Mouse (Mus musculus): ENCODE data around the gene Fbxl19. TPM values are rescaled to one million over a fixed set of nuclear protein-coding genes. Genes with fewer than 3 reads are reported as not detected.

The Fbxl19 gene
- polyA plus RNA-seq, 1 experiment from 2014 or later: 2.2 TPM

- Histone ChIP-seq H3K27me3 (replicated peaks; ENCODE audit: control insufficient read depth, insufficient read depth, low read length) (no peaks in the 10 kb centered on the region), H3K4me3 (ENCODE audit: low read depth, low read length) (no peak overlapping the region), H3K27ac (ENCODE audit: low read depth, low read length) (no peak overlapping the region; the same call in 1 of the 2 replicates), H3K4me1 (replicated peaks; ENCODE audit: control insufficient read depth, insufficient read depth, low read length) (peaks cover 10% of the 10 kb centered on the region; the same call in 1 of the 2 replicates), H3K9ac (ENCODE audit: low read depth, low read length) (no peak overlapping the region), H3K36me3 (ENCODE audit: control insufficient read depth, insufficient read depth) (no peaks in the 10 kb centered on the region), H3K9me3 (ENCODE audit: control insufficient read depth) (no peaks in the 10 kb centered on the region), H3K4me2 (replicated peaks; ENCODE audit: low read depth) (no peak overlapping the region)
- 47% methylated on average over 3 of the region's 3 CpGs for WGBS
- no peak for ATAC-seq
- TF ChIP-seq CTCF (IDR thresholded peaks at IDR 0.05; ENCODE audit: low read depth): no peak
Observed at GRCm38 (mm10) chr7:127711456-127711855, 32.9 kb upstream of the Fbxl19 start.

- WGBS: 3% methylated on average over 28 of the region's 28 CpGs
- H3K4me1 ChIP-seq (replicated peaks; ENCODE audit: control insufficient read depth, insufficient read depth, low read length): peaks cover 13% of the 10 kb centered on the region
Observed at GRCm38 (mm10) chr7:127712461-127713385, 31.6 kb upstream of the Fbxl19 start, which contains the start of gene Ctf1. Gene Ctf1, plus strand, starts transcription at chr7:127712736.

GRCm38 (mm10) chr7:127714816-127715215, 29.5 kb upstream of the Fbxl19 start:
- Histone ChIP-seq H3K9ac (ENCODE audit: low read depth, low read length) (no peak overlapping the region), H3K36me3 (ENCODE audit: control insufficient read depth, insufficient read depth) (no peaks in the 10 kb centered on the region), H3K9me3 (ENCODE audit: control insufficient read depth) (no peaks in the 10 kb centered on the region), H3K4me2 (replicated peaks; ENCODE audit: low read depth) (no peak overlapping the region), H3K27me3 (replicated peaks; ENCODE audit: control insufficient read depth, insufficient read depth, low read length) (no peaks in the 10 kb centered on the region), H3K4me3 (ENCODE audit: low read depth, low read length) (no peak overlapping the region), H3K27ac (ENCODE audit: low read depth, low read length) (no peak overlapping the region), H3K4me1 (replicated peaks; ENCODE audit: control insufficient read depth, insufficient read depth, low read length) (peaks cover 13% of the 10 kb centered on the region)
- 81% methylated on average over 4 of the region's 4 CpGs for WGBS
- no peak for TF ChIP-seq CTCF (IDR thresholded peaks at IDR 0.05; ENCODE audit: low read depth)
- no peak for ATAC-seq

More at GRCm38 (mm10) chr7:127712461-127713385, 31.6 kb upstream of the Fbxl19 start, which contains the start of gene Ctf1:
- no peaks in the 10 kb centered on the region for H3K36me3 ChIP-seq (ENCODE audit: control insufficient read depth, insufficient read depth)
- TF ChIP-seq CTCF (IDR thresholded peaks at IDR 0.05; ENCODE audit: low read depth): no peak
- H3K9me3 ChIP-seq (ENCODE audit: control insufficient read depth): no peaks in the 10 kb centered on the region
- peak within 1 kb of the TSS; percentile 35 for H3K4me3 ChIP-seq (ENCODE audit: low read depth, low read length)
- H3K27ac ChIP-seq (ENCODE audit: low read depth, low read length): peak within 1 kb of the TSS; percentile 68
- H3K9ac ChIP-seq (ENCODE audit: low read depth, low read length): peak within 1 kb of the TSS; percentile 37
- ATAC-seq: peak; percentile 31; the same call in 1 of the 2 replicates
- H3K27me3 ChIP-seq (replicated peaks; ENCODE audit: control insufficient read depth, insufficient read depth, low read length): no peaks in the 10 kb centered on the region
- H3K4me2 ChIP-seq (replicated peaks; ENCODE audit: low read depth): peak within 1 kb of the TSS; percentile 75

GRCm38 (mm10) chr7:127716992-127717391, 27.4 kb upstream of the Fbxl19 start:
- Histone ChIP-seq H3K4me3 (ENCODE audit: low read depth, low read length) (peak overlapping the region; percentile 19; the same call in 1 of the 2 replicates), H3K9me3 (ENCODE audit: control insufficient read depth) (no peaks in the 10 kb centered on the region), H3K4me2 (replicated peaks; ENCODE audit: low read depth) (peak overlapping the region; percentile 59), H3K9ac (ENCODE audit: low read depth, low read length) (no peak overlapping the region; the same call in 1 of the 2 replicates), H3K4me1 (replicated peaks; ENCODE audit: control insufficient read depth, insufficient read depth, low read length) (peaks cover 6% of the 10 kb centered on the region), H3K27ac (ENCODE audit: low read depth, low read length) (no peak overlapping the region), H3K27me3 (replicated peaks; ENCODE audit: control insufficient read depth, insufficient read depth, low read length) (no peaks in the 10 kb centered on the region), H3K36me3 (ENCODE audit: control insufficient read depth, insufficient read depth) (no peaks in the 10 kb centered on the region)
- peak; percentile 80 for TF ChIP-seq CTCF (IDR thresholded peaks at IDR 0.05; ENCODE audit: low read depth)
- 6% methylated on average over 39 of the region's 41 CpGs for WGBS
- peak; percentile 43 for ATAC-seq

- no peaks in the 10 kb centered on the region for H3K27me3 ChIP-seq (replicated peaks; ENCODE audit: control insufficient read depth, insufficient read depth, low read length)
- H3K4me3 ChIP-seq (ENCODE audit: low read depth, low read length): no peak overlapping the region
- no peak for ATAC-seq
- TF ChIP-seq CTCF (IDR thresholded peaks at IDR 0.05; ENCODE audit: low read depth): no peak
- H3K9me3 ChIP-seq (ENCODE audit: control insufficient read depth): no peaks in the 10 kb centered on the region
- H3K36me3 ChIP-seq (ENCODE audit: control insufficient read depth, insufficient read depth): no peaks in the 10 kb centered on the region
- no peak overlapping the region for H3K27ac ChIP-seq (ENCODE audit: low read depth, low read length)
- H3K4me1 ChIP-seq (replicated peaks; ENCODE audit: control insufficient read depth, insufficient read depth, low read length): peaks cover 4% of the 10 kb centered on the region; the same call in 1 of the 2 replicates
- 93% methylated on average over 6 of the region's 6 CpGs for WGBS
- no peak overlapping the region for H3K9ac ChIP-seq (ENCODE audit: low read depth, low read length)
- no peak overlapping the region for H3K4me2 ChIP-seq (replicated peaks; ENCODE audit: low read depth)
Observed at GRCm38 (mm10) chr7:127718339-127718738, 26.0 kb upstream of the Fbxl19 start.

- Histone ChIP-seq H3K9ac (ENCODE audit: low read depth, low read length) (no peak overlapping the region), H3K9me3 (ENCODE audit: control insufficient read depth) (no peaks in the 10 kb centered on the region), H3K4me1 (replicated peaks; ENCODE audit: control insufficient read depth, insufficient read depth, low read length) (peaks cover 3% of the 10 kb centered on the region; the same call in 1 of the 2 replicates), H3K4me2 (replicated peaks; ENCODE audit: low read depth) (no peak overlapping the region), H3K36me3 (ENCODE audit: control insufficient read depth, insufficient read depth) (no peaks in the 10 kb centered on the region), H3K4me3 (ENCODE audit: low read depth, low read length) (no peak overlapping the region), H3K27ac (ENCODE audit: low read depth, low read length) (no peak overlapping the region), H3K27me3 (replicated peaks; ENCODE audit: control insufficient read depth, insufficient read depth, low read length) (no peaks in the 10 kb centered on the region)
- 89% methylated on average over 6 of the region's 6 CpGs for WGBS
- no peak for TF ChIP-seq CTCF (IDR thresholded peaks at IDR 0.05; ENCODE audit: low read depth)
- no peak for ATAC-seq
Observed at GRCm38 (mm10) chr7:127719258-127719657, 25.1 kb upstream of the Fbxl19 start.
